Mouse (Mus musculus): ENCODE data around the gene Lancl1. TPM values are rescaled to one million over a fixed set of nuclear protein-coding genes. Genes with fewer than 3 reads are reported as not detected.

The Lancl1 gene
- polyA plus RNA-seq, 1 experiment: 43.2 TPM

DNA sequence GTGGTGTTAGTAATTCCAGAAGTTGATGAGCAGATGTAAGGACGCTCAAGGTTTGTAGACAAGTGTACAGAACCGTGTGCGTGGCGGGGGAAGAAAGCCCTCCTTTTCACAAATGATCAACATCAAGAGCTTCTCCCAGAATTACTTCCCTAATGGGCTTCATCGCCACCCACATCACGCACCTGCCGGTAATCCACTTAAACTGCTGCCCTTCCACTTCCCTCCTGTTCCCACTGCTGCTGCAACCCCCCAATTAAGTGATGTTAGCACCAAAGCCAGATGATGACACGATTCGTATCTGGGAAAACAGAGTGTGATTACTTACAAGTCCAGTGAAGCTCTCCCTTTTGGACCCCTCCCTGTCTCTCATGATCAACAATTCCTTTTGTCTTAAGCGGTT is 16.6 kb downstream of the Lancl1 start:
- no peaks in the 10 kb centered on the region for H3K4me1 ChIP-seq (ENCODE audit: control insufficient read depth, insufficient read depth, low read length)
- TF ChIP-seq CTCF (IDR thresholded peaks at IDR 0.05; ENCODE audit: borderline replicate concordance, insufficient read depth, low read length) (no peak), POLR2A (IDR thresholded peaks at IDR 0.05; ENCODE audit: low read depth, low read length) (no peak)
- H3K4me3 ChIP-seq (ENCODE audit: insufficient read depth, low read length): no peak overlapping the region
- H3K27ac ChIP-seq (ENCODE audit: insufficient read depth, low read length): no peak overlapping the region

DNA sequence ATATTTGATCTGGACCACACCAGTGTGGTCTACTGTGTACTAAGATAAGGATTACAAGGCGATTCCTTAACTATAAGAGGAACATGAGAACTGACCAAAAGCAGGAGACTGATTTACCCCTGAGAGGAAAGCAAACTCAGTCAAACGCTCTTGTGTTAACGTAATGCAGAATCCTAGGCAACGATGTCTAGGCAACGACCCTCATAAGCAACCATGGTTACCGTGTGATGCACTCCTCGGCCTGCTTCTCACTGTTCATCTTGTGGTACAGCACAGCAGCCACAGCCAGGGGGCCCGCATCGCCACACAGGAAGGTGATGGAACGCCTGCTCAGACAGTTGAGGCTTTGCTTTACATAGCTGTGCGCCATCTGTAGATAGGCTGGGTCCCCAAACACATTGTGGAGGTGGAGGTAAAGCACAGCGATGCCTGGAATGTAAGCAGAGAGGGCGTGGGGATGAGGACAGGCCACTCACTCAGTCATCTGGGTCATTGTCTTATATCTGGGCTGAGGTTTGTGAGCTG is 18.0 kb downstream of the Lancl1 start:
- no peak overlapping the region for H3K27ac ChIP-seq (ENCODE audit: insufficient read depth, low read length)
- no peaks in the 10 kb centered on the region for H3K4me1 ChIP-seq (ENCODE audit: control insufficient read depth, insufficient read depth, low read length)
- H3K4me3 ChIP-seq (ENCODE audit: insufficient read depth, low read length): no peak overlapping the region
- TF ChIP-seq POLR2A (IDR thresholded peaks at IDR 0.05; ENCODE audit: low read depth, low read length) (no peak), CTCF (IDR thresholded peaks at IDR 0.05; ENCODE audit: borderline replicate concordance, insufficient read depth, low read length) (no peak)

GRCm38 (mm10) chr1:67017101-67017870 is 21.4 kb downstream of the Lancl1 start:
- no peak overlapping the region for H3K27ac ChIP-seq (ENCODE audit: insufficient read depth, low read length)
- TF ChIP-seq CTCF (IDR thresholded peaks at IDR 0.05; ENCODE audit: borderline replicate concordance, insufficient read depth, low read length) (no peak), POLR2A (IDR thresholded peaks at IDR 0.05; ENCODE audit: low read depth, low read length) (no peak)
- H3K4me1 ChIP-seq (ENCODE audit: control insufficient read depth, insufficient read depth, low read length): no peaks in the 10 kb centered on the region
- no peak overlapping the region for H3K4me3 ChIP-seq (ENCODE audit: insufficient read depth, low read length)

DNA sequence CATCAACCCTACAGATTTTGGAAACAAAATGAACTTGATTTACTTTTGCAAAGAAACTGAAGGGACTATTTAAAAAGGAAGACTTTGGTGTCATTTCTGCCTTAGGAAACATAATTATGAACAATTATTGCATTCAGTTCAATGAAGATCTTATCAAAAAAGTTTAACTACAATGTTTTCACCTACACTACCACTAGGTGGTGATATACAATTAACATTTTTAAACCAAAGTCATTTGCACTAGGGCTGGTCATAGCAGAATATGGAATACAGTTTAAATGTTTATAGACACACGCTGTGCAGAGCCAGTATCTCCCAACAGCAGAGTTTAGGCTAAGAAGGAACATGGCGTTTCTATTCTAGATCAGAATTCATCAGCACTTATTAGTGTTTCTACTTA is 24.5 kb downstream of the Lancl1 start:
- H3K4me1 ChIP-seq (ENCODE audit: control insufficient read depth, insufficient read depth, low read length): no peaks in the 10 kb centered on the region
- TF ChIP-seq CTCF (IDR thresholded peaks at IDR 0.05; ENCODE audit: borderline replicate concordance, insufficient read depth, low read length) (no peak), POLR2A (IDR thresholded peaks at IDR 0.05; ENCODE audit: low read depth, low read length) (no peak)
- no peak overlapping the region for H3K4me3 ChIP-seq (ENCODE audit: insufficient read depth, low read length)
- H3K27ac ChIP-seq (ENCODE audit: insufficient read depth, low read length): no peak overlapping the region

GRCm38 (mm10) chr1:67010520-67010919 is 28.2 kb downstream of the Lancl1 start:
- Histone ChIP-seq H3K4me3 (ENCODE audit: insufficient read depth, low read length) (no peak overlapping the region), H3K4me1 (ENCODE audit: control insufficient read depth, insufficient read depth, low read length) (no peaks in the 10 kb centered on the region), H3K27ac (ENCODE audit: insufficient read depth, low read length) (no peak overlapping the region)
- TF ChIP-seq CTCF (IDR thresholded peaks at IDR 0.05; ENCODE audit: borderline replicate concordance, insufficient read depth, low read length) (no peak), POLR2A (IDR thresholded peaks at IDR 0.05; ENCODE audit: low read depth, low read length) (no peak)

DNA sequence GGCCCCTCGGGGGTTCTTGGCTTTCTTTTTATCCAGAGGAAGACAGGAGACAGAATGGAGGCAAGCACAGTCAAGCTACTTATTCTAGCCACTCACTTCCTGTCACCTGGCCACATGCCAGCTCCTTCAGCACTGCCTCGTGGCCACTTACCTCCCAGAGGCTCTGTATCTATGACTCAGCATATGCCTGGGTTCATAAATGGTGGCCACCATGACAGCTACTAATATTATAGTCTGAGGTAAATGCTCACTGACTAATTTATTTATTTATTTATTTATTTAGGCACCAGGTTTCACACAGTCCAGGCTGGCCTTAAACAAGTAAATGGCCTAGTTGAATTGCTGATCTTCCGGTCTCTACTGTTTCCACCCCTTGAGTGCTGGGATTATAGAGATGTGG is 35.0 kb downstream of the Lancl1 start:
- no peak overlapping the region for H3K27ac ChIP-seq (ENCODE audit: insufficient read depth, low read length)
- H3K4me1 ChIP-seq (ENCODE audit: control insufficient read depth, insufficient read depth, low read length): no peaks in the 10 kb centered on the region; the same call in 1 of the 2 replicates
- no peak for TF ChIP-seq POLR2A (IDR thresholded peaks at IDR 0.05; ENCODE audit: low read depth, low read length)
- no peak for TF ChIP-seq CTCF (IDR thresholded peaks at IDR 0.05; ENCODE audit: borderline replicate concordance, insufficient read depth, low read length)
- H3K4me3 ChIP-seq (ENCODE audit: insufficient read depth, low read length): no peak overlapping the region

DNA sequence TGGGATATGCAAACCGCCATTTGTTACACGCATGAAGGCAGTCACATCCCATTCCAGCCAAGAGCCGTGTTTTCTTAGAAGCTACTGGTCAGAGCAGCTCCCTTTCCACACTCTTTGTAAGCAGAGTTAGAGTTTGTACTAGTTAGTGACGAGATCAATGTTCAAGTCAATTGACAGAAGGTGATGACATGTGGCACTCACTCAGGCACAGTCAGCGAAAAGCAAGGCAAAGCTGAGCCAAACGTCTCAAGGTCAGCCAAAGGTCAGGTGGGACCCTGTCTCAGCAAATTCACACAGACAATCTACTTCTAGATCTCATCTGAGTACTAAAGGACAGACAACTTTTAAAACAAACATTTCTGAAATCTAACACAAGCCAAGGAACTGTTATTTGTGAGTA is 36.4 kb downstream of the Lancl1 start:
- Histone ChIP-seq H3K4me3 (ENCODE audit: insufficient read depth, low read length) (no peak overlapping the region), H3K27ac (ENCODE audit: insufficient read depth, low read length) (no peak overlapping the region), H3K4me1 (ENCODE audit: control insufficient read depth, insufficient read depth, low read length) (no peaks in the 10 kb centered on the region; the same call in 1 of the 2 replicates)
- TF ChIP-seq CTCF (IDR thresholded peaks at IDR 0.05; ENCODE audit: borderline replicate concordance, insufficient read depth, low read length) (no peak), POLR2A (IDR thresholded peaks at IDR 0.05; ENCODE audit: low read depth, low read length) (no peak)

- TF ChIP-seq CTCF (IDR thresholded peaks at IDR 0.05; ENCODE audit: borderline replicate concordance, insufficient read depth, low read length) (no peak), POLR2A (IDR thresholded peaks at IDR 0.05; ENCODE audit: low read depth, low read length) (no peak)
- no peak overlapping the region for H3K4me3 ChIP-seq (ENCODE audit: insufficient read depth, low read length)
- H3K4me1 ChIP-seq (ENCODE audit: control insufficient read depth, insufficient read depth, low read length): no peaks in the 10 kb centered on the region; the same call in 1 of the 2 replicates
- no peak overlapping the region for H3K27ac ChIP-seq (ENCODE audit: insufficient read depth, low read length)
Observed at GRCm38 (mm10) chr1:67001367-67001766, 37.3 kb downstream of the Lancl1 start.

DNA sequence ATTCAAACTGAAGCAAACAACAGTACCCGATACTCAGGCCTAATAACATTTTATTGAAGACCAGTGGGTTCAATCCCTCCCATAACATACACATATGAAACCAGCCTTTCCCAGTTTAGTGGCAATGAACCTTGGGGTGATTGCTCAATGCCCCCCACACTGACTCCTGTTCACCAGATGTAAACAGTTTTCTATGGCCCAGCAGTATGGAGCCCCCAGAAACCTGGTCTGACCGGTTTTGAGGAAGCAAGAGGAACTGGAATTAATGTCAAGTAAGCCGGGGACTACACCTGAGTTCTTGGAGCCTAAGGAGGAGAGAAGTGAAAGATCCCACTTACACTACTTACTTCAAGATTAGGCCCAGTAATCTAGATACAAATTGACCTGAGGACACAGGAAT is 38.2 kb downstream of the Lancl1 start:
- no peak overlapping the region for H3K27ac ChIP-seq (ENCODE audit: insufficient read depth, low read length)
- H3K4me3 ChIP-seq (ENCODE audit: insufficient read depth, low read length): no peak overlapping the region
- H3K4me1 ChIP-seq (ENCODE audit: control insufficient read depth, insufficient read depth, low read length): no peaks in the 10 kb centered on the region; the same call in 1 of the 2 replicates
- TF ChIP-seq POLR2A (IDR thresholded peaks at IDR 0.05; ENCODE audit: low read depth, low read length): no peak

DNA sequence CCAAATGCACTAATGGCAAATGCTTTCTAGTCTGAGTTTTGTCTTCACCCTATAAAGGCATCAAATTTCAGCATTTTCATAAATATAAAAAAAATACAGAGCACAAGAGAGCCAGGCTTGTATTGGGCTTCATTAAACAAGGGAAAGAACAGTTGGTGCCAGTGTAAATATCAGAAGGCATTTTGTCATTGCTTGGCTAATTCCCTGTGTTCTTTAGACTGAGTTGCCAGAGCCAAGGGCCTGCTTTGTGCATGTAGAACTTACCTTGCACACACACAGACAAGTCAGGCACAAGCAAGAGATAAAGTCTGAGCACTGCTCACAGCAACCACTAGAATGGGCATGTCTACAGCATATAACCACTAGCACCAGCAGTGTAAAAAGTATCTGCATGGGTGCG is 40.1 kb downstream of the Lancl1 start:
- Histone ChIP-seq H3K4me1 (ENCODE audit: control insufficient read depth, insufficient read depth, low read length) (no peaks in the 10 kb centered on the region; the same call in 1 of the 2 replicates), H3K27ac (ENCODE audit: insufficient read depth, low read length) (no peak overlapping the region), H3K4me3 (ENCODE audit: insufficient read depth, low read length) (no peak overlapping the region)
- TF ChIP-seq CTCF (IDR thresholded peaks at IDR 0.05; ENCODE audit: borderline replicate concordance, insufficient read depth, low read length) (no peak), POLR2A (IDR thresholded peaks at IDR 0.05; ENCODE audit: low read depth, low read length) (no peak)

Data from embryonic fibroblast, embryonic 13.5 days (primary cell).